Mouse (Mus musculus) ES-Bruce4 (cell line): ENCODE data around the gene Hoxa13.

Experiments used
- EP300 ChIP-seq: IDR thresholded peaks from 2 replicates; pipeline ENCODE4 v1.6.1; 2011; ENCODE audit warnings: low read depth, low read length; ENCODE audit not compliant: insufficient read depth
- POLR2A ChIP-seq: IDR thresholded peaks from one replicate; pipeline ENCODE4 v1.8.1; 2011; ENCODE audit warnings: low read length; ENCODE audit not compliant: insufficient read depth

DNA sequence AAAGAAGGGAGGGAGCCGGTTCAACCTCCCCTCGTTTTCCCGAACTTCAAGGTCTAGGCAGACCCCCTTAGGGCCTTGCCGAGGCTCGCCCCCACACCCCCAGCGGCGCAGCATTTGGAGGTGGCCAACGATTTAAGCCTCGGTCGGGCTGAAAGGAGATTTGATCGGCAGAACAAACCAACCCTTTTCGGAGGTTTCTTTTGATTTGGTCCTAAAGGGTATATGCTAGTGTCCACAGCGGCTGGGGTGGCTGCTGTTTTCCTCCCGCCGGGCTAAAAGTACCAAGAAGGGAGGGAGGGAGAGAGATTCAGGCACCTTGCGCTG is 11.3 kb downstream of the Hoxa13 start:
- no peak for TF ChIP-seq EP300
- no peak for TF ChIP-seq POLR2A
